Mouse (Mus musculus): ENCODE data around the gene Ecsit.

Gene Ecsit

DNA sequence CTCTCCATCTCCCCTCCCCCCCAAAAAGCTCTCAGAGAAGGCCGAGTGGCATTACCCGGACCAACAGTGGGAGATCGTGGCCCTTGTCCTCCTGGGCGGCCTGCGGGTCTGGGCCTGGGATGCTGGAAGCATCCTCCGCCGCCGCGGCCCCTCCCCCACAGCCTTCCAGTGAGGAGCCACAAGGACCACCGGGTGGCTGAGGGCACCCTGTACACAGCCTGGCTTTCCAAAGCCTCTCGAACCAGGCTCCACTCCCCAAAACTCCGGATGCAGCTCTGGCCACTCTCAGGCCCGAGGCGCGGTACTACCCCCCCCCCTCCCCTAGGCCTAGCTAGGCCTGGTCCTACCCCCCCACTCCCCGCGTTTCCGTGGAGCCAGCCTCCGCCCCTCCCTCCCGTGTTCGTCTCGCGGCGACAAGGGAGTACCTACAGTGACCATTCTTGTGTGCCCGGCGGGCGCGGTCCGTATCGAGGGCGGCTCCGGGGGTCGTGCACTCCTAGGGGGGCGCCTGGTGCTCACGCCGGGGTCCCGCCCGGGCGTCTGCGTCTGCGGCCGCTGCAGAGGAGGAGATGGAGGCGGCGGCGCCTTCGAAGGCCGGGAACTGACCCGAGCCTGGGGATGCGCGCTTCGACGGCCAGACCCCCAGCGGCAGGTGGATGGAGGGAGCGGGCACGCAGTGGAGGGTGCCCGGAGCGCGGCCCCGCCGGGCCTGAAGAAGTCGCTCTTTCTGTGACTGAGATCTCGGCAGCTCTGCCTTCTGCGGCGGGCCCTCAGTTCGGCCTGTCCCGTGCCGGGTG, 33.9 kb downstream of the Ecsit start:
- DNase-seq (ENCODE audit: low read depth, low spot score), result no peak

DNA sequence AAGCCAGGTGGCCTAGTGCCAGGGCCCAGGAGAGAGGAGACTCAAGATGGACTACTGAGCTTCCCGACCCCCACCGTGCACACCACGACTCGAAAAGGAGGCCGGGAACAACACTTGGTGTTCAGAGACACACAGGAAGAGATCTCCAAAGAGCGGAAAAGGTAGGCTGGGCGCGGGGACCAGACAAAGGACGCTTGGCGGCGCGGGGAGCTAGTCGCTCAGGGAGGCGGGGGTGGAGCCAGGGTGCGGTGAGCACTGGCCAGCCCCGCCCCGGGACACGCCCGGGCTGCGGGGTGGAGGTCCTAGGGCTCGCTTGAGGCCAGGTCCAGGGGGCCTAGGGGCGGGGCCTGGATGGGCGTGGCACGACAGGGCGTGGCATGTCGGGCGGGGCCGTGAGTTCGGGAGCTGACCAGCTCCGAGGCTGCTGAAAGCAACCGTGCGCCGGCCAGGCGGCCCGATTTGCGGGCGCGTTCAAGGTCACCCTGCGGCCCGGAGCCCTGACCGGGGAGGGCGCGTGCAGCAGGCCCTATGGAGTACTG, 34.8 kb downstream of the Ecsit start:
- peak; percentile 89 for DNase-seq (ENCODE audit: low read depth, low spot score)

DNA sequence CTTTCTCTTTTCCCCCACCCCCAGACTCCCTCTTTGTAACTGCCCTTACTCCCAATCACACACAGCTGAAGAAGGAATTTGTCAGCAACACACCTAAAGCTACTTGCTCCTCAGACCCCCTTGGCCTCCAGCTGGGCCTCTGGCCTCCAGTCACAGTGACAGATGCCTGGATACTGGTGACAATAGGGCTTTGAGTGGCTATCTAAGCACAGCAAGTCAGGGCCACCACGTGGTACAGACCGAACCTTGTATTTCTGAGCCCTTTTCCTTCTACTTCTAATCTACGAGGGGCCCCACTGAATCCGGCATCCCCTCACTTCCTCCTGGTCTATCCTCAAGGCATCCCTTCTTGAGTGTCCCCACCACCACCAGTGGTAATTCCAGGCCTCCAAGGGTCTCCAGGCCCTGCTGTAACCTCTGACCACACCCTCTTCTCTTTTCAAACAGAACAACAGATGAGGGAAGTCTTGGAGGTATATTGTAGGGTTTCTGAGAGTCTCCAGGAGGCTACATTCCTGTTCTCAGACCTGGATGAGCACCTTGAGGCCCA, 35.4 kb downstream of the Ecsit start:
- no peak for DNase-seq (ENCODE audit: low read depth, low spot score)

DNA sequence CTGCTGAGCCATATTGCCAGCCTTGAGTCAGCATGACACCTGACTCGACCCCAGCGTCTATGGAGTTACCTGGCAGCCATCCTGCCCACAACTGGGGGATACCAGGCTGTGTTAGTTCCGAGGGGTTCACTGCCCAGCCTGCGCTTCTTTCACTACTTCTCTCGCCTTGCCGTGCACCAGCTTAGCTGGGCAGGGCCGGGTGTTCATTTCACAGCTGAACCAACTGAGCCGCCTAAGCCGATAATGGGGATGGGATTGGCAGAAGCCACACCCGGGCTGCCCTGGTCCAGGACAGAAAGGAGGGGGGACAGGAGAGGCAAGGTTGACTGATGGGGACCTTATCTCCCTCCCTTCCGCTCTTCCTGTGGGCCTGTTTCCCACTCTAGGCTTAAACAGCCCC, 35.9 kb downstream of the Ecsit start:
- no peak for DNase-seq (ENCODE audit: low read depth, low spot score)

DNA sequence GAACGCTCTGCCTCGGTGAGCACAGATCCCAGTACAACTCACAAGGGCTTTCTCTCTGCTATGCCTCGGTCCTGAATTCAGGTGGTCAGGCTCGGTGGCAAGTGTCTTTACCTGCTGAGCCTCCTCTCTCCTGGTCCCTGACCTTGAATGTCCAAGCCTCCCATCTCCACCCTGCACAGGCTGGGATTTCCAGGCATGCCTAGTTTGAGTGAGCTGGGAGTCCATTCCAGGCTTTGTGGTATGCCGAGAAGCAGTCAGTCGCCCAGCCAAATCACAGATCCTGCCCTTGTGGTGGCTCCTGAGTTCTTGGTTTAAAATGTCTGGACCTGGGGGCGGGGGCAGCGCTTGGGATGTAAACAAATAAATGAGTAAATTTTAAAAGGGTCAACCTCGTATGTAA, 37.9 kb downstream of the Ecsit start:
- no peak for DNase-seq (ENCODE audit: low read depth, low spot score)

DNA sequence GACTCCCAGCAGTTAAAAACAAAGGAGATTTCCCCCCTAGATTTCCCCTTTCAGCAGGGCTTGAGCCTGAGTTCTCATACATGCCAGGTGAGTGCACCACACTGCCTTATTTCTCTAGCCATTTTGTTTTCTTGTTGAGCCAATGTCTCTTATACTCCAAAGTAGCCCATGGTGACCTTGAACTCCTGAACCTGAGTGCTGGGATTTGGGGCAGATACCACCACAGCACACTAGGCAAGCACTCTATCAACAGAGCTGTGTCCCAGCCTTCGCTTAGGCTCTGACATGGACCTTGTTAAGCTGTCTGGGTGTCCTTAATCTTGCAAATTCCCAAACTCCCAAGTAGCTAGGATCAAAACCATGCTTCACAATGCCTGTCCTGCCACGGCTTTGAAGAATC, 43.4 kb downstream of the Ecsit start:
- DNase-seq (ENCODE audit: low read depth, low spot score), result peak; percentile 65

DNA sequence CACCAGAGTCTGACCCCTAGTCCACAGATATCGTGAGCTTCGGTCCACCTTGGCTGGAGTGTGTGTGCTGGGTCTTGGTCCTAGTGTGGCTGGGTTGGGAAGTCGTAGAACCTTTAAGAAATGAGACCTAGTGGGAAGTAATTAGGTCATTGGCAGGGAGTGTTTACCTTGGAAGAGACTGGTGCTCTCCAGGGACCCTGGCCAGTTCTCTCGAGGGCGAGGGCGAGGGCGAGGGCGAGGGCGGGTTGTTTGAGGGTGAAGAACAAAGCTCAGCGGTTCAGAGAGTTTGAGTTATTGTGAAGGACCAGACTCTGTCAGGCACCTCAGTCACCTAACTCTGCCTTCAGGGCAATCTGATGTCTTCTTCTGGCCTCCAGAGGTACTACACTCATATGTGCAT, 47.4 kb downstream of the Ecsit start:
- DNase-seq (ENCODE audit: low read depth, low spot score), result no peak

DNA sequence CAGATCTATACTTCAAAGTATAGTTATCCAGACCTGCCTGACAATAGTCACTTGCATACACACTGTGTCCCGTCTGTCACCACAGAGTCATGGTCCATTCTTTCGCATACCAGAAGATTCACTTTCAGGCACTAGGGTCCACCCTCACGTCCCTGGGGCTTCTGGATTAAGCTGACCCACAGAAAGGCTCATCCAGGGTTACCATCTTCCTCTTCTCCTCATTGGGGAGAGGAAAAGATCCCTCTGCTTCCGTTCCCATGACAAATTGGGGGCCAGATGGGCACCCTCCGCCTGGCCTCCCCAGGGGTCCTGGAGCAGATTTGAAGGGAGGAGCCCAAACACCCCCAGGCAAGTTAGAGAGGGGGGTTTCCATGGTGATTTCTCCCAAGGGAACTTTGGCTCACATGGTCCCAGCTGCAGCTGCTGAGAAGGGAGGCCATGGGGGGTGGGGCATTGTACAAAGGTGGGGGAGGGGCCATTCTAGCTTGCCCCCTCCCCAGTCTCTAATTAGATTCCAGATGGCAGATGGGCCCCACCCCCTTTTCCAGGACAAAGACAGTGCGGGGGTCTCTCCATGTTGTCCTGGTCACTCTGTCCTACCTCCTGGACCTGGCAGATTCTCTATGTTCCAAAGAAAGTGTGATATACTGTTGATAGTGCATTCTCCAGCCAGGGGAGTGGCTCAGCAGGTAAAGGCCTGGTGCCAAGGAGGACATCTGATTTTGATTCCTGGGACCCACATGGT, 49.8 kb downstream of the Ecsit start:
- no peak for DNase-seq (ENCODE audit: low read depth, low spot score)

DNA sequence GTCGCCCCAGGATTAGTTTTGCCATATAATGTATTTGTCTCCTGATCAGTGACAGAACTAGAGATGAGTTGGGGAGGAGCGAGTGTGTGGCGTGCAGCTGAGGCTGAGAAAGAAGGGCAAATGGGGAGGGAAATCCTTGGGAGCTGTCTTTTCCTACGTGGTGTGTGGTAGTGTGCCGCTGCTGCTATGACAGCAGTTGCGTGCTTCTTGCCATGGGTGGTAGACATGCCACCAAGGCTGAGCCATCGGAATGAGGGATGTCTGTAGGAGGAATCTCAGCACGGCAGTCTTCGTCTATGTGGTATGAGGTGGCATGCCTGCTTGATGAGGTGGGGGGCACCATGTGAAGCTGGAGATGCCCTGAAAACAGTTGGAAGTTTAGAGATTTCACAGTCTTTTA, 54.9 kb downstream of the Ecsit start:
- no peak for DNase-seq (ENCODE audit: low read depth, low spot score)

DNA sequence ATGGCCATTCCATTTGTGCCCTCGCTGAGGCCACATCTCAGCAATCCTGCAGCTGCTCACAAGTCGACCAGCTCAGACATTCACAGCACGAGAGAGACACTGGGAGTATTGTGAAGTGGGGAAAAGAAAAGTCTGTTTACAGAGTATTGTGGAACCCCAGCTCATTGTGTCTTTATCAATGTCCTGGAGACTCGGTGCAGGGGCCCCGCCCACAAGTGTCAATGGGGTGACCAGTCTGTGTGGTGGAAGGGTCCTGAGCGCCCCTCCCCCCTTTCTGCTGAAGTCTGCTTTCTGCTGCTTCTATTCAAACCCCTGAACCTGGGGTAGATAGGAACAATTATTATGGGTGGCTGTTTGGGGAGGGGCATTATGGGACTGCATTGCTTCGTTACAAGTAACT, 56.8 kb downstream of the Ecsit start:
- no peak for DNase-seq (ENCODE audit: low read depth, low spot score)

DNA sequence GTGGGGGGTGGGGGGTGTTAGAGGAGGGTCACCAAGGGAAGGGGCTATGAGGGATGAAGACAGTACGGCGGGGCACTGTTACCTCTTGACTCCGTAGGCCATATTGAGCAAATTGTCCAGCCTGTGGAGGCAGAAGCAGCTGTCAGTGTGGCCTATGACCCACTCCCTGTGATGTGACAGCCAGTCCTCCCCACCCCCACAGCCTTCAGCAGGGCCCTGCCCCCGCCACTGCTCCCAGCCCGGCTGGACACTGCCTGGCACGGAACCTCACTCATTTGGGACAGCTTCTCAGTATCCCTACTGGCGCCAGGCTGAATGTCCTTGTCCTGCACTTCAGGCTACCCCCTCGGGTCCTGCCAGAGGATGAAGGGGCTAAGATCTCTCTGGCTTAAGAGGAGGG, 60.6 kb downstream of the Ecsit start:
- DNase-seq (ENCODE audit: low read depth, low spot score), result no peak
